Mouse (Mus musculus) testis, adult 2 months (tissue): ENCODE data around the gene Dusp15.

Source experiments
- CTCF ChIP-seq: fragments of 200-500 bp; IDR thresholded peaks from 2 replicates; pipeline ENCODE4 v1.5.1; 2012; ENCODE audit warnings: low read depth, mild to moderate bottlenecking, inconsistent platforms, low read length, moderate library complexity; ENCODE audit not compliant: control insufficient read depth, insufficient read depth, insufficient replicate concordance
- POLR2A ChIP-seq: fragments of 200-500 bp; IDR thresholded peaks from 2 replicates; pipeline ENCODE4 v1.6.1; 2012; ENCODE audit warnings: low read depth, mild to moderate bottlenecking, inconsistent platforms, low read length, moderate library complexity; ENCODE audit not compliant: control insufficient read depth

GRCm38 (mm10) chr2:152895834-152896233 lies 55.7 kb downstream of the Dusp15 start:
- no peak for TF ChIP-seq POLR2A
- no peak for TF ChIP-seq CTCF
